Mouse (Mus musculus) stomach, postnatal 0 days (tissue): ENCODE measurements around the gene Hras.

Source experiments
- CTCF ChIP-seq: IDR thresholded peaks from 2 replicates; pipeline ENCODE4 v1.5.1; 2016; ENCODE audit warnings: antibody characterized with exemption, low read depth, mild to moderate bottlenecking, moderate library complexity
- EP300 ChIP-seq: optimal IDR thresholded peaks from 2 replicates; pipeline ENCODE3; 2016; ENCODE audit warnings: antibody characterized with exemption

DNA sequence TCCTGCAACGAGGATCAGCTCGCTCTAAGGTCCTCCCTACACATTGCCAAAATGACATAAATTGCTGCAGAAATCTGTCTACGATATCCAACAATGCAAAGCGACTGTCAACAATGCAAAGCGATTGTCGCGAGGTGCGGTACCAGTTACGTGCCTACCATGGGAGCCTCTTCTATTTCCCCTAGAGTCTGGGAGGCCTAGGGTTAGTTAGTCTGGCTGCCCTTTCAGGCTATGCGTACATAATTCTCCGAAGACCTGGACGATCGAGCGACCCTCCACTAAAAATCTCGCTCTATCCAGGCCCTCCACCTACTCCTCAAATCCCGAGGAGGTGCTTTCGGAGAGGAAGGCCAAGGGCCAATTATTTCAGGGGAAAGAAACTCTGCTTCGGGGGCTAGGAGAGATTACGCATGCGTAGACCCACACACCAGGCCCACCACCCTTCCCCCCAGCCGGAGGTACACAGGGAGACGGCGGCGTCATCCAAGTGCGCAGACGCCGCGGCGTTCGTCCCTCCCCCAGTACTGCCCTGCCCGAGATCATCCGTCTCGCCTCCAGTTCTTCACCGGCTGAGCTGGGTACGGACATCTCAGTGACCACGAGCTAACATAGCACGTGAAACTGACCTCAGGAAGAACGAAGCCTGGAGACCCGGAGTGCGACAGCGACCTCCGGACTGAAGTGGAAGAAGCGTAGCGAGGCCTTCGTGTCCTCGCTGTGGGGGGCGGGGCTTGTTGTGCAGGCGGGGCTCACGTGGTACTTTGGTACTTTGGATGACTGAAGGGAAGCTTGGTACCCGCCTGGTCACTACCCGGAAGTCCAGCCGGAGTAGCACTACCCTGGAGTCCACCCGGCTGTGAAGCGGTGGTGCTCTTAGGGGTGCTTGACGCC is 21.4 kb downstream of the Hras start, which contains the start of gene Rnh1:
- TF ChIP-seq CTCF (peak; percentile 28; the same call in 1 of the 2 replicates), EP300 (no peak)
